Mouse (Mus musculus) frontal cortex, postnatal 10 days (tissue): ENCODE results near the gene Ttc28.
"Not testable (repeated sequence)": the region's sequence is repeated elsewhere in the genome, so short reads cannot be mapped to it uniquely, and the experiment has no call there.

Experiments used
- DNase-seq, 2 experiments: peaks; one replicate each; pipeline ENCODE4 v3.0.0; 2022; ENCODE audit warnings: low spot score in 2 of 2, mixed read lengths in 1 of 2

Ttc28 gene

GRCm38 (mm10) chr5:111237176-111237636 lies 357.6 kb downstream of the Ttc28 start:
- no peak for DNase-seq

DNA sequence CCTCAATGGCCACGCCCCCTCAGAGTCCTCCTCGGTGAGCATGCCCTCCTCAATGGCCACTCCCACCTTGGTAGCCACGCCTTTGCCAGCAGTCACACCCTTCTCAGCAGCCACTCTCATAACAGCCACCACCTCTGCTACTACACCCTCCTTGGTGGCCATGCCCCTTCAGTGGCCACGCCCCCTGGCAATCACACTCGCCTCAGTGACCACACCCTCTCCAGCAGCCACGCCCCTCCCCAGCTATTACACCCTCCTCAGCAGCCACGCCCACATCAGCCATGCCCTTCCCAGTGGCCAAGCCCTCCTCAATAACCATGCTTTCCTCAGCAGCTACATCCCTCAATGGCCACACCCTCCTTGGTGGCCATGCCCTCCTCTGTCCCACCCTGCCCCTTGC lies 359.6 kb downstream of the Ttc28 start:
- no peak for DNase-seq

DNA sequence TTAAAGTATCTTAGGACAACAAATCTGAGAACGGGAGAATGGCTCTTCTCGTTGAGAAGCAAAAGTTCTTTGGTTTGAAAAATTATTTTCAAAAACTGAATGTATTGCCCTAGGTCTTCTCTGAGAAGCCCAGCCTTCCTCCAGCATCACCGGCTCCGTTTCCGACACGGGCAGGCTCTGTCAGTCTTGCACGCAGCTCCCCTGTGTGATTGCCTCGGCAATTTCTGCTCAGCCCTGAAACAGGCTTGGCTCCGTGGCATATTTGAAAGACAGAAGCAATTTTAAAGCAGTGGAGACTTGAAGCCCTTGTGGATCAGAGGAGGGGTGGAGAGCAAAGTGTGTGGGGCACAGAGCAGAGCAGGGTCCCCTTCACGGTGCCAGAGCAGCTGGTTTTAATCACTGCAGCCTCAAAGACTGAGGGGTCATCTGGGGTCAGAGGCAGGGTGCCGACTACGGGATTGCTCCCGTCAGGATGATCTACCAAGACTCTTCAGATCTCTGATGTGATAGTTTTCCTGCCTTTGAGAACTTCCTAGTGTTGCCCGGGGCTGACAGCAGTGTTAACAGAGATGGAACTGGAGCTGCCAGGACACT lies 363.9 kb downstream of the Ttc28 start:
- no peak for DNase-seq

DNA sequence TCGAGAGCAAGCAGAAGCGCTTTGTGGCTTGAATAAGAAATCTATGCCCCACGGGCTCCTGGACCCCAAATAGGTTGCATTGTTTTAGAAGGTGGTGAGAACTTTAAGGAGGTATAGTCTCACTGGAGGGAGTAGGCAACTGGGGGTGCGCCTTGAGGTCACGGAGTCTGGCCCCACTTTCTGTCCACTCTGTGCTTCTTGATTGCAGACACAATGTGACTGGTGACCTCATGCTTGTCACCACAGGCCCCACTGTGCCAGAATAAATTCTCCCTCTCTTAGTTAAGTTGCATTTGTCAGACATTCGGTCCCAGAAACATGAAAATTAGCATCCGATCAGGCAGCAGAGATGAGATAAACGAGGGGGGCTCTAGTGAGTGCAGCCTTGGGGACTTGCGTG lies 364.5 kb downstream of the Ttc28 start:
- no peak for DNase-seq

GRCm38 (mm10) chr5:111247571-111248265 lies 368.1 kb downstream of the Ttc28 start:
- no peak for DNase-seq

DNA sequence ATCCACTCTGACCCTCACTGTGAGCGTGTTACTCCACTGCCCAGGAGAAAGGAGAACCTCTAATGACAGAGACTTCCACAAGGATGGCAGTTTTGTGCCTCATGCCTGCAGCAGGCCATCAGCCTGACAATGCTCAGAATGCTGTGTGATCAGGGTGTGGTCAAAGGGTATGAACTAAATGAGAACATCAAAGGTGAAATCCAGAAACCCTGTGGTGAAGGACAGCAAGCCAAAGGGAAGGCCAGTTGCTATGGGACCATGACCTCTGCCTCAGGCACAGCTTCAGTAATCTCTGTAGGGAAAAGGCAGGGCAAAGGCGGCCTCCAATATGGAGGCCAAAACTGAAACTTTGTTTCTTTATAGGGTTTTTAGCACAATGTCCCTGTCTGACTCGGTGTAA lies 372.5 kb downstream of the Ttc28 start:
- DNase-seq: no peak

- no peak for DNase-seq
Observed at GRCm38 (mm10) chr5:111254362-111254761, 374.8 kb downstream of the Ttc28 start.

- DNase-seq: no peak
Observed at GRCm38 (mm10) chr5:111254781-111255180, 375.2 kb downstream of the Ttc28 start.

DNA sequence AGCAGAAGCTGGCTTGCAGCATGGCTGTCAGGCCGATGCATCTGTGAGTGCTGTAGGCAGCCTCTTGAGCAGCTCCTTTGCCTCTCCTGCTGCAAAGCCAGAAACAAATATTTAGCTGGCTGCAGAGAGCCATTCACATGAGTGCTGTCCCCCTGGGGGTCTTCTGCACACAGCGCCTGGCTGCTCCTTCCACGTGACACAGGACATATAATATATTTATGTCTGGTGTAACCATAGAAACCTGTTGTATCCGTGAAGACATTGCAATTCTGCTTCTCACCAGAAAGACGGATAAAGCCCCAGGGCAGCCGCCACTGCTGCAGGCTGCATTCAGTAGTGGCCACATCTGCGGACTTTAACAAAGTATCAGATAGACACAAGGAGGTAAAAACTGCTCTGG lies 376.6 kb downstream of the Ttc28 start:
- DNase-seq: no peak

GRCm38 (mm10) chr5:111257127-111257526 lies 377.5 kb downstream of the Ttc28 start:
- DNase-seq: peak; percentile 55 to 67

- not testable (repeated sequence) for DNase-seq
Observed at GRCm38 (mm10) chr5:111261162-111261561, 381.6 kb downstream of the Ttc28 start.

DNA sequence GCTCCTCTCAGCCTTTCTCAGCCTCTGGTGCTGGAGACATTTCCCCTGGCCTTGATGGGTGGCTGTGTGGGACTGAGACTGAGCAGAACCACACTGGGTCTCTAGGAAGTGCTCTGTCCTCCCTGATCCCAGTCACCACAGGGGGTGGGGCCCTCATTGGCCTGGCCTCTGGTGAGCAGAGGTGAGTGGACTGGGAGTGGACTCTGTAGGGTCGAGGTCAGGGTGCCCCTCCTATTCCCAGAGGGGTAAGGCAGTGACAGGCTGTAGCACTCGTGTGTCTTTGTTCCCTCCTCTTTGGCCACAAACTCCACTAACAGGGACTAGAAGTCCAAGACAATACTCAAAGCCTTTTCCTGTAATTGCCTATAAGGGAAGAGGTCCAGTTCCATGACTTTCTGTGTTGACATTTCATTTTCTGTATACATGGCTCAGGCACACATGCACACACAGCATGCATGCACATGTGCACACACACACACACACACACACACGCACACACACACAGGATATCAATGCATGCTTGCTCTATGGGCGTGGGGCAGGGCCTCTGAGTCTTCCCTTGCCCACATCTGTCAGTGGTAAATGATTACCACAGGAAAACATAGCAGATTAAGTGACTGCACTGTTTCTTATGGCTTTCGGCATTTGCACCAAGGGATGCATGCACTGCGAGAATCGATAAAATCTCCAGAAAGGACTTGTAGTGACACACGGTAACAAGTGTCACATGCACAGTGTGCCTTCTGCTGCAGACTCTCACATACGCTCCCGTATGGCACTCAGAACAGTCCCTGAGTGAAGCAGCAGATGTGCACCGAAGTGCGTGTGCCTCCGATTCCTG lies 382.4 kb downstream of the Ttc28 start:
- no peak for DNase-seq

DNA sequence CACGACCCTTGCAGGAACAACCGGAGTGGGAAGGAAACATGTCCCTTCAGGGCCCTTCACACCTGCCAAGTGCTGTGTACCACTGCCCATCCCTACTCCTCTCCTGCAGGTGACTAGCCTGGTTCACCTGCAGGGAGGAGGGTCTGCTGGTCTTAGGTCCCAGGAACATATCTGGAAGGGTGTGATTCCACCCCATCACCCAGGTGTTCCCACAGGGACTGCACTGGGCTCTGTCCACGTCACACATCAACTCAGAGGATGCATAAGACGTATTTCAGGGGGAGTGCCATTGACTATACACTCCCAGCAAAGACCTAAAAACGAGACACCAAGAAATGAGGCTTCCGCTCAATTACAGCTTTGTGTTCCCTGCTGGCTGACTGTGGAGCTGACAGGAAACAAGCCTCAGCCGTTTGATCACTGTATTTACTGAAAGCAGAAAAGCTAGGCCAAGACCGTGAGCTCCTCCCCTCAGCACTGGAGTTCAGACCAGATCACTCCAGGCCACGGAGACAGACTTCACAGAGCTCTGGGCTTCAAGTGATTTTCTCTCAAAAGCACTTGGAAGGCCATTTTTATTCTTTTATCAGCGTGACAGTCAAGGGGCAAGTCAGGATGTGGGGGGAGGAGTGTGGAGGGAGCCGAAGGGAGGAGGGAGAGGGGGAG lies 383.1 kb downstream of the Ttc28 start:
- DNase-seq: no peak

DNA sequence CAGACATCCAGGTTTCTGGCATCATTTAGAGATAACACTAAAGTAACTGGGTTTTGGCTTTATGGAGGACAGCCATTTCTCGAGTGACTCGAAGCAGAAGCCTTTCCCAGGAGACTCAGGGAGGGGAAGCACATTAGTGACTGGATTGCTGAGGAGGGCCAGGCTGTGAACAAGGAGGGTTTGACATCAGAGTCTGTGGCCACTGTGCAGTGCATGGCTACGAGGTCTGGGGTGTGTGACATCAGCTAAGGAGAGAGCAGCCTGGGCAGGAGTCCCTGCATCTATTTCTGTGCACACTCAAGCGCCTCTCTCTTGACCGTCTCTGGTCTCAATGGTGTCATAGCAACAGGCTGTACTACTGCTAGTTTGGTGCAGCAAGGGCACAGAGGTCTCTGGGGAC lies 383.8 kb downstream of the Ttc28 start:
- no peak for DNase-seq

DNA sequence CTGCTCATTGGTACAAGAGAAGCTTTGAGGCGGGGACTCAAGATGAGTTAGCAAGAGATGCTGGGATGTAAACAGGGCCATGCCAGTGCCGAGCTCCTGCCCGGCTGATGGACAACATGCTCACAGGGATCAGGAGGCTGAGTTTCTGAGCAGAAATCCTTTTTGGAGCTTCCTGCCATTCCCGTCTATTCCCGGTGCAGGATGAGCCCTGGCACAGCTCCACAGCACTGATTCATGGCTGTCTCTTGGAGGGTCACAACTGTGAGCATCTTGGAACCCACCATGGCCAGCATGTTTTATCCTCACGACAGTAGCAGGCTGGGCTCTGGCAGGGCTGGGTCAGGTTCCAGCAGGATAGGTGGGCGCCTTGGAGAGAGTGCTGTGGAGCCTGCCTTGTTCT lies 384.9 kb downstream of the Ttc28 start:
- DNase-seq: no peak

- DNase-seq: no peak
Observed at GRCm38 (mm10) chr5:111266658-111267057, 387.1 kb downstream of the Ttc28 start.

- no peak for DNase-seq
Observed at GRCm38 (mm10) chr5:111267100-111267499, 387.5 kb downstream of the Ttc28 start.

DNA sequence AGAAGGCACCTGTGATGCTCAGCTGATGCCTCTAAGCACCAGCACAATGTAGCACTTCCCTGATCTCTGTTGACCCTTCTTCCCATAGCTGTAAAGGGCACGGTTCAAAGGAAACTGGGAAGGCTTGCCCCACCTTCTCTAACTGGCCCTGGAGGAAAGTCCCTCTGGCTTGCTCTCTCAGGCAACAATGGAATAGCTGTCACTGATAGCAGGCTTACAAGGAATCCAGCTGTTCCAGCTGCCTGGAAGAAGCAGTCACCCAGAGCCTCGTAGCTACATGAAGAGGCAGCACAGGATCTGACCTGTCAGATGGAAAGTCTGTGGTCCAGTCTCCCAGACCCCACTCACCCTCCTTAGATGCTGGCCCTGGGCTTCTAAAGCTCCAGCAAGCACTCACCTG lies 389.2 kb downstream of the Ttc28 start:
- no peak for DNase-seq

DNA sequence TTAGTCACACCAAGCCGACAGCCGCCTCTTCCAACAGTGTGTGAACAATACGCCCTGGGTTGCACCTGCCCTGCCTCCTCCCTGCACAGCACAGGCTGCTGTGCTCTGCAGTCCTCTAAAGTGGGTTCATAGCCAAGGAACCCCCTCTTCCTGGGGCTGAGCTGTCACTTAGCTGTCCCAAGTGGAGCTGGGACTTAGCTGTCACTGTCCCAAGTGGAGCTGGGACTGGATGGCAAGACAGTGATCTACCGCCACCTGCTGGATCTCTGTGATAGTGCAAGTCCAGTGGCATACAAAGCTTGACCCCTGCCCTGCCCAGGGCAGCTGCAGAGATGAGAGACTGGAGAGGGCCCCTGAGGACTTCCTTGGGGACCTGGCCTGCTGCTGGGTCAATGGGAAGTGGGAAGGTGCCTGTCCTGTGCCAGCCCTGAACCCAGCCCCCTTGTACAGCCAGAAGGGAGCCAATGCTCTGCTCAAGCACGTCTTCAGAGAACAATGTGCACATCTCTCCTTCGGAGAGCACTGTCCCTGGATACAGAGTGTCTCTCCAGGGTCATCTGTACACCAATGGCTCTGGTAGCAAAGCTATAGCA lies 390.1 kb downstream of the Ttc28 start:
- peak in 1 of 2 experiments; percentile 62 for DNase-seq

DNA sequence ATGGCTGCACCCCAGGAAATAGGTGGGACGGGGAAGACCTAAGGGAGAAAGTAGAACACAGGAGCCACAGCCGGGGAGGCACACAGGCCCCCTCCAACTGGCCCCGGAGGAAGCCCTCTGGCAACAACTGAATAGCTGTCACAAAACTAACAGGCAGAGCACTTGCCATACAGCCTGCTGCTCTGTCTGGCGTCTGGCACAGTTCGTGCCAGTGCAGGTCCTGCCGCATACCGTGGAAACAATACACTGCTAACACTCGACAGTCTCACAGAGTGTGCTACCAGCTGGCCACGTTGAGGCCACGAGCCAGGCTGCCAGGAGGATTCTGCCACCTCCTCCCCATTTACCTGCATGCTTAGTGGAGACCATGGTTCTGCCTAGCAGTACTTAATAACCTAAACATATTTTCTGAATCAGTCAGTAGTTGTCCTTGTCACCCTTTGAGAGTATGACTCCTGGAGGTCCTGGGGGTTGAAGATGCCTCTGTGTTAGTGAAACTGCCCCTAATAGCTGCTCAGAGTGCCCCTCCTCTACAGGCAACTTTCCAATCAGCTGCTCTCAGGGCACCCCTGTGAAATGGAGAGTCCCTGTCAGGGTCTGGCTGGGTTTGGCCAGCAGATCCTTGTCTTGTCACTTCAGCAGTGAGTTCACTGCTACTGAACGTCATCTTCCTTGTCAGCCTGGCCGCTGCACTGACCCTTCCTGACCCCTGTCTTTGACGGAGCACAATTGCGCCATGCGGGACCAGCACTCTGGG lies 390.8 kb downstream of the Ttc28 start:
- DNase-seq: no peak

DNA sequence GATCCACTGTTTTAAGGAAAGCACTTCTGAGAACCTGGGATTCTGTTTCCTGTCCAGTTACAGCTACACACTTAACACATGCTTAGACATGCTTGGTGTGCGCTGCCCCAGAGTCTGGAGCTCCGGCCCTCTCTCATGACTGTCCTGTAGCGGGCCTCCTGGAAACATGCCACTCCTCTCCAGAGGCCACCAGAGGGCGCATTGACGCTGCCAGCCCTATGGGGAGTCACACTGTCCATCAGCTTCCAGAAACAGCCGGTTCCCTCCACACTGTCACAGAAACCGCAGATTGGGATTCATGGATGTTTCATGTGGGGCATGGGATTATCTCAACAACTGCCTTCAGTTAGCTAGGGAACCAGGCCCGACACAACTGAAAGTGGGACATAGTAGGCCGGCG lies 394.0 kb downstream of the Ttc28 start:
- DNase-seq: peak; percentile 60 to 78
